Mouse (Mus musculus): ENCODE measurements around the gene Itga2. TPM values are rescaled to one million over a fixed set of nuclear protein-coding genes. Genes with fewer than 3 reads are reported as not detected.

Itga2 gene
- polyA plus RNA-seq, 1 experiment from 2014 or later: 2.0 TPM

- H3K9ac ChIP-seq (ENCODE audit: low read length): peak overlapping the region; percentile 83
- H3K4me2 ChIP-seq (ENCODE audit: low read length): peak overlapping the region; percentile 85
- peak; percentile 60; the same call in 1 of the 2 replicates for ATAC-seq (ENCODE audit: insufficient number of reproducible peaks, insufficient read depth, low FRiP score, low read depth)
- peaks cover 2 to 7% of the 10 kb centered on the region in 2 experiments; a peak in 3 of 4 replicates for H3K4me1 ChIP-seq (ENCODE audit: control insufficient read depth in 2 of 2, insufficient read depth in 2 of 2, low read length in 2 of 2)
- H3K9me3 ChIP-seq (ENCODE audit: control insufficient read depth, low read length): no peaks in the 10 kb centered on the region
- 25% methylated on average over 9 of the region's 9 CpGs for WGBS
- no peaks in the 10 kb centered on the region for H3K27me3 ChIP-seq (ENCODE audit: control insufficient read depth, insufficient read depth, low read length)
- H3K4me3 ChIP-seq (ENCODE audit: control insufficient read depth in 1 of 2, insufficient read depth in 1 of 2, low read depth in 1 of 2, low read length in 2 of 2): peak overlapping the region; percentile 55 to 75
- no peak overlapping the region for H3K27ac ChIP-seq (replicated peaks in 1 of 2; ENCODE audit: control insufficient read depth in 1 of 2, insufficient read depth in 1 of 2, low read depth in 2 of 2, low read length in 2 of 2)
- peaks cover 23% of the 10 kb centered on the region for H3K36me3 ChIP-seq (ENCODE audit: control insufficient read depth, insufficient read depth, low read length)
Observed at GRCm38 (mm10) chr13:114818513-114818912, 113.4 kb downstream of the Itga2 start.

- H3K4me2 ChIP-seq (ENCODE audit: low read length): peak within 1 kb of the TSS; percentile 85
- H3K27ac ChIP-seq (replicated peaks in 1 of 2; ENCODE audit: control insufficient read depth in 1 of 2, insufficient read depth in 1 of 2, low read depth in 2 of 2, low read length in 2 of 2): no peak within 1 kb of the TSS
- peak; percentile 96 for ATAC-seq (ENCODE audit: insufficient number of reproducible peaks, insufficient read depth, low FRiP score, low read depth)
- H3K9me3 ChIP-seq (ENCODE audit: control insufficient read depth, low read length): no peaks in the 10 kb centered on the region
- 1% methylated on average over 39 of the region's 39 CpGs for WGBS
- peaks cover 18% of the 10 kb centered on the region for H3K36me3 ChIP-seq (ENCODE audit: control insufficient read depth, insufficient read depth, low read length)
- H3K27me3 ChIP-seq (ENCODE audit: control insufficient read depth, insufficient read depth, low read length): no peaks in the 10 kb centered on the region
- peak within 1 kb of the TSS; percentile 83 for H3K9ac ChIP-seq (ENCODE audit: low read length)
- H3K4me3 ChIP-seq (ENCODE audit: control insufficient read depth in 1 of 2, insufficient read depth in 1 of 2, low read depth in 1 of 2, low read length in 2 of 2): peak within 1 kb of the TSS; percentile 55 to 75
- peaks cover 2 to 7% of the 10 kb centered on the region in 2 experiments; a peak in 3 of 4 replicates for H3K4me1 ChIP-seq (ENCODE audit: control insufficient read depth in 2 of 2, insufficient read depth in 2 of 2, low read length in 2 of 2)
Observed at GRCm38 (mm10) chr13:114817751-114818360, 114.0 kb downstream of the Itga2 start, which contains the start of gene Mocs2. TSS of gene Mocs2 (plus strand) at chr13:114818236.

- ATAC-seq (ENCODE audit: insufficient number of reproducible peaks, insufficient read depth, low FRiP score, low read depth): no peak
Observed at GRCm38 (mm10) chr13:114809624-114810210, 122.2 kb downstream of the Itga2 start.

GRCm38 (mm10) chr13:114802971-114803370 lies 128.9 kb downstream of the Itga2 start:
- no peak for ATAC-seq (ENCODE audit: insufficient number of reproducible peaks, insufficient read depth, low FRiP score, low read depth)
- no peaks in the 10 kb centered on the region for H3K9me3 ChIP-seq (ENCODE audit: control insufficient read depth, low read length)
- H3K27me3 ChIP-seq (ENCODE audit: control insufficient read depth, insufficient read depth, low read length): no peaks in the 10 kb centered on the region
- no peaks in the 10 kb centered on the region for H3K4me1 ChIP-seq (ENCODE audit: control insufficient read depth in 2 of 2, insufficient read depth in 2 of 2, low read length in 2 of 2)
- 87% methylated on average over 2 of the region's 2 CpGs for WGBS
- H3K9ac ChIP-seq (ENCODE audit: low read length): no peak overlapping the region
- no peak overlapping the region for H3K4me2 ChIP-seq (ENCODE audit: low read length)
- no peak overlapping the region for H3K27ac ChIP-seq (replicated peaks in 1 of 2; ENCODE audit: control insufficient read depth in 1 of 2, insufficient read depth in 1 of 2, low read depth in 2 of 2, low read length in 2 of 2)
- no peak overlapping the region for H3K4me3 ChIP-seq (ENCODE audit: control insufficient read depth in 1 of 2, insufficient read depth in 1 of 2, low read depth in 1 of 2, low read length in 2 of 2)
- H3K36me3 ChIP-seq (ENCODE audit: control insufficient read depth, insufficient read depth, low read length): no peaks in the 10 kb centered on the region

More at GRCm38 (mm10) chr13:114809624-114810210, 122.2 kb downstream of the Itga2 start:
- Histone ChIP-seq H3K4me2 (ENCODE audit: low read length) (no peak overlapping the region), H3K4me1 (ENCODE audit: control insufficient read depth in 2 of 2, insufficient read depth in 2 of 2, low read length in 2 of 2) (no peaks in the 10 kb centered on the region), H3K4me3 (ENCODE audit: control insufficient read depth in 1 of 2, insufficient read depth in 1 of 2, low read depth in 1 of 2, low read length in 2 of 2) (no peak overlapping the region), H3K27ac (replicated peaks in 1 of 2; ENCODE audit: control insufficient read depth in 1 of 2, insufficient read depth in 1 of 2, low read depth in 2 of 2, low read length in 2 of 2) (no peak overlapping the region), H3K36me3 (ENCODE audit: control insufficient read depth, insufficient read depth, low read length) (no peaks in the 10 kb centered on the region), H3K9me3 (ENCODE audit: control insufficient read depth, low read length) (no peaks in the 10 kb centered on the region), H3K27me3 (ENCODE audit: control insufficient read depth, insufficient read depth, low read length) (no peaks in the 10 kb centered on the region), H3K9ac (ENCODE audit: low read length) (no peak overlapping the region)
- 58% methylated on average over 5 of the region's 5 CpGs for WGBS

GRCm38 (mm10) chr13:114801857-114802256 lies 130.0 kb downstream of the Itga2 start:
- no peaks in the 10 kb centered on the region for H3K36me3 ChIP-seq (ENCODE audit: control insufficient read depth, insufficient read depth, low read length)
- 79% methylated on average over 3 of the region's 3 CpGs for WGBS
- H3K9me3 ChIP-seq (ENCODE audit: control insufficient read depth, low read length): 0 out of 2 replicates have a peak, but pooled peaks cover 3% of the 10 kb centered on the region
- H3K4me3 ChIP-seq (ENCODE audit: control insufficient read depth in 1 of 2, insufficient read depth in 1 of 2, low read depth in 1 of 2, low read length in 2 of 2): no peak overlapping the region
- no peaks in the 10 kb centered on the region for H3K27me3 ChIP-seq (ENCODE audit: control insufficient read depth, insufficient read depth, low read length)
- no peak overlapping the region for H3K4me2 ChIP-seq (ENCODE audit: low read length)
- no peak for ATAC-seq (ENCODE audit: insufficient number of reproducible peaks, insufficient read depth, low FRiP score, low read depth)
- H3K27ac ChIP-seq (replicated peaks in 1 of 2; ENCODE audit: control insufficient read depth in 1 of 2, insufficient read depth in 1 of 2, low read depth in 2 of 2, low read length in 2 of 2): no peak overlapping the region
- no peak overlapping the region for H3K9ac ChIP-seq (ENCODE audit: low read length)
- no peaks in the 10 kb centered on the region for H3K4me1 ChIP-seq (ENCODE audit: control insufficient read depth in 2 of 2, insufficient read depth in 2 of 2, low read length in 2 of 2)

- Histone ChIP-seq H3K4me1 (ENCODE audit: control insufficient read depth in 2 of 2, insufficient read depth in 2 of 2, low read length in 2 of 2) (no peaks in the 10 kb centered on the region), H3K27ac (replicated peaks in 1 of 2; ENCODE audit: control insufficient read depth in 1 of 2, insufficient read depth in 1 of 2, low read depth in 2 of 2, low read length in 2 of 2) (no peak overlapping the region), H3K9me3 (ENCODE audit: control insufficient read depth, low read length) (0 out of 2 replicates have a peak, but pooled peaks cover 3% of the 10 kb centered on the region), H3K36me3 (ENCODE audit: control insufficient read depth, insufficient read depth, low read length) (no peaks in the 10 kb centered on the region), H3K9ac (ENCODE audit: low read length) (no peak overlapping the region), H3K27me3 (ENCODE audit: control insufficient read depth, insufficient read depth, low read length) (no peaks in the 10 kb centered on the region), H3K4me2 (ENCODE audit: low read length) (no peak overlapping the region), H3K4me3 (ENCODE audit: control insufficient read depth in 1 of 2, insufficient read depth in 1 of 2, low read depth in 1 of 2, low read length in 2 of 2) (no peak overlapping the region)
- WGBS: 40% methylated on average over 6 of the region's 6 CpGs
- no peak for ATAC-seq (ENCODE audit: insufficient number of reproducible peaks, insufficient read depth, low FRiP score, low read depth)
Observed at GRCm38 (mm10) chr13:114793250-114794030, 138.5 kb downstream of the Itga2 start.

GRCm38 (mm10) chr13:114791511-114791910 lies 140.4 kb downstream of the Itga2 start:
- no peaks in the 10 kb centered on the region for H3K9me3 ChIP-seq (ENCODE audit: control insufficient read depth, low read length)
- H3K27me3 ChIP-seq (ENCODE audit: control insufficient read depth, insufficient read depth, low read length): no peaks in the 10 kb centered on the region
- H3K9ac ChIP-seq (ENCODE audit: low read length): no peak overlapping the region
- ATAC-seq (ENCODE audit: insufficient number of reproducible peaks, insufficient read depth, low FRiP score, low read depth): no peak
- no peak overlapping the region for H3K4me2 ChIP-seq (ENCODE audit: low read length)
- no peaks in the 10 kb centered on the region for H3K4me1 ChIP-seq (ENCODE audit: control insufficient read depth in 2 of 2, insufficient read depth in 2 of 2, low read length in 2 of 2)
- no peak overlapping the region for H3K27ac ChIP-seq (replicated peaks in 1 of 2; ENCODE audit: control insufficient read depth in 1 of 2, insufficient read depth in 1 of 2, low read depth in 2 of 2, low read length in 2 of 2)
- no peak overlapping the region for H3K4me3 ChIP-seq (ENCODE audit: control insufficient read depth in 1 of 2, insufficient read depth in 1 of 2, low read depth in 1 of 2, low read length in 2 of 2)
- WGBS: 68% methylated on average over 1 of the region's 1 CpGs
- H3K36me3 ChIP-seq (ENCODE audit: control insufficient read depth, insufficient read depth, low read length): no peaks in the 10 kb centered on the region

Data from heart, embryonic 14.5 days (tissue).